ENCODE assay signal across 8 mouse cellular contexts in the genomic region with DNA sequence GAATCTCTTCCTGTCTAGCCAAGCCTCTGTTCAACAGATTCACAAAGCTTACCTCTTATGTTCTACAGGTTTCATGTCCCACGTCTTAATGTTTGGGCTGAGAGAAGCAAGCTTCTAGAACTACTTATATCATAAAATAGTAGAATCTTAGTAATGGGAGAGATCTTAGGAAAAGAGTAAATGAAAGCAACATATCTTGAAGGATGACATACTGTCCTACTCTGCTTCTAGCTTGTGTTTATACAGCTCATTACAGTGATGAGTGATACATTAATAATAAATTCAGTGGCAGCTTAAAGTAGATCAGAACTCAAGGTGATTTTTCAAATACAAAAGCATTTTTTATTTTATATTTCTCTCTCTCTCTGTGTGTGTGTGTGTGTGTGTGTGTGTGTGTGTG. TPM values are rescaled to one million over a fixed set of nuclear protein-coding genes. Genes with fewer than 3 reads are reported as not detected.
DNase-seq lines count a peak whose midpoint lies in the region; ATAC-seq and TF ChIP-seq lines count a peak whose summit lies in the region.

Lgals8 (minus strand) TSS at position 101 of the 400 bp plus-strand sequence.

- DNase-seq in kidney, postnatal 0 days (ENCODE audit: low spot score) = no peak
- no peak for DNase-seq in kidney, adult 9 months
- no peak for DNase-seq in adrenal gland, postnatal 14 days
- no peak for DNase-seq in gonadal fat pad, adult 2 months (ENCODE audit: low read depth)
- no peak for DNase-seq in large intestine, adult 2 months (ENCODE audit: low read depth, low spot score)
- no peak for DNase-seq in midbrain, embryonic 14.5 days
- DNase-seq in urinary bladder, postnatal 10 days (ENCODE audit: low spot score) = no peak
- no peak for DNase-seq in ovary, adult 18-20 months (ENCODE audit: low spot score)

- TF ChIP-seq CTCF in kidney, postnatal 0 days (IDR thresholded peaks at IDR 0.05; ENCODE audit: low read depth) = no peak

- H3K9me3 ChIP-seq in kidney, postnatal 0 days (replicated peaks; ENCODE audit: low read length) = no peaks in the 10 kb centered on the region
- no peaks in the 10 kb centered on the region for H3K9me3 ChIP-seq in midbrain, embryonic 14.5 days (ENCODE audit: control insufficient read depth, low read length)

- H3K9ac ChIP-seq in kidney, postnatal 0 days (ENCODE audit: low read depth, low read length) = no peak within 1 kb of the TSS
- no peak within 1 kb of the TSS for H3K9ac ChIP-seq in midbrain, embryonic 14.5 days (replicated peaks; ENCODE audit: low read length)

- no peaks in the 10 kb centered on the region; the same call in 1 of the 2 replicates for H3K4me1 ChIP-seq in kidney, postnatal 0 days (replicated peaks; ENCODE audit: insufficient read depth, low read length)
- H3K4me1 ChIP-seq in midbrain, embryonic 14.5 days (ENCODE audit: control insufficient read depth, insufficient read depth, low read length) = peaks cover 4% of the 10 kb centered on the region; the same call in 1 of the 2 replicates

- no peak within 1 kb of the TSS for H3K27ac ChIP-seq in kidney, postnatal 0 days
- no peak within 1 kb of the TSS for H3K27ac ChIP-seq in midbrain, embryonic 14.5 days (replicated peaks; ENCODE audit: low read depth, low read length)

- no peak within 1 kb of the TSS for H3K4me2 ChIP-seq in kidney, postnatal 0 days (ENCODE audit: low read length)
- no peak within 1 kb of the TSS for H3K4me2 ChIP-seq in midbrain, embryonic 14.5 days (ENCODE audit: low read length)

- no peaks in the 10 kb centered on the region for H3K27me3 ChIP-seq in kidney, postnatal 0 days (ENCODE audit: insufficient read depth, low read length)
- H3K27me3 ChIP-seq in midbrain, embryonic 14.5 days (ENCODE audit: control insufficient read depth, insufficient read depth, low read length) = no peaks in the 10 kb centered on the region

- 82% methylated on average over 1 of the region's 1 CpGs for WGBS in kidney, postnatal 0 days
- 74% methylated on average over 1 of the region's 1 CpGs for WGBS in large intestine, adult 2 months
- 87% methylated on average over 1 of the region's 1 CpGs for WGBS in midbrain, embryonic 14.5 days

- H3K4me3 ChIP-seq in kidney, postnatal 0 days (replicated peaks; ENCODE audit: low read depth, low read length) = no peak within 1 kb of the TSS
- H3K4me3 ChIP-seq in midbrain, embryonic 14.5 days (replicated peaks; ENCODE audit: low read depth, low read length) = no peak within 1 kb of the TSS

- no peak for ATAC-seq in kidney, postnatal 0 days (replicated peaks; ENCODE audit: low FRiP score, low read depth)
- no peak for ATAC-seq in midbrain, embryonic 14.5 days (ENCODE audit: low FRiP score, low TSS enrichment)

- H3K36me3 ChIP-seq in kidney, postnatal 0 days (ENCODE audit: insufficient read depth, low read length) = no peaks in the 10 kb centered on the region
- H3K36me3 ChIP-seq in midbrain, embryonic 14.5 days (ENCODE audit: control insufficient read depth, insufficient read depth, low read length) = no peaks in the 10 kb centered on the region

RNA-seq across cellular contexts. Expression of gene Lgals8, which starts in this region (rescaled TPM):
- polyA plus RNA-seq in kidney, postnatal 0 days (2015; fragmentation: Nextera tagmentation; extraction: Ambion mirVana) = 27.5 and 30.0 TPM in 2 replicates
- total RNA-seq in adrenal gland, postnatal 14 days (2021) = 59.3 and 67.7 TPM in 2 replicates
- polyA plus RNA-seq in gonadal fat pad, adult 2 months (2012; rRNA removed) = 34.0 and 40.1 TPM in 2 replicates
- 29.1 and 48.6 TPM in 2 replicates for polyA plus RNA-seq in large intestine, adult 2 months (2012; rRNA removed)
- polyA plus RNA-seq in midbrain, embryonic 14.5 days (2014; fragmentation: Nextera tagmentation; extraction: Ambion mirVana) = 16.5 and 19.7 TPM in 2 replicates
